Mouse (Mus musculus) left cerebral cortex, postnatal 4 days (tissue): ENCODE data around the gene Slc35f6. TPM values are rescaled to one million over a fixed set of nuclear protein-coding genes. Genes with fewer than 3 reads are reported as not detected.
"Not testable (repeated sequence)": the region's sequence is repeated elsewhere in the genome, so short reads cannot be mapped to it uniquely, and the experiment has no call there.

ENCODE experiments used
- DNase-seq: peaks from one replicate; pipeline ENCODE4 v3.0.0-alpha.2; 2022
- intact Hi-C: fragments of 180-260 bp; cut with DNase I; formaldehyde crosslinking; loops from one replicate; pipeline ENCODE4 v1.15.1; 2025
- total RNA-seq, 2 experiments: library from RNA; stranded (reverse); gene quantifications; 2 replicates each; pipeline ENCODE4 v1.2.3; 2021

Slc35f6 gene
- total RNA-seq, 2 experiments from 2014 or later = 23.3 to 27.9 TPM

DNA sequence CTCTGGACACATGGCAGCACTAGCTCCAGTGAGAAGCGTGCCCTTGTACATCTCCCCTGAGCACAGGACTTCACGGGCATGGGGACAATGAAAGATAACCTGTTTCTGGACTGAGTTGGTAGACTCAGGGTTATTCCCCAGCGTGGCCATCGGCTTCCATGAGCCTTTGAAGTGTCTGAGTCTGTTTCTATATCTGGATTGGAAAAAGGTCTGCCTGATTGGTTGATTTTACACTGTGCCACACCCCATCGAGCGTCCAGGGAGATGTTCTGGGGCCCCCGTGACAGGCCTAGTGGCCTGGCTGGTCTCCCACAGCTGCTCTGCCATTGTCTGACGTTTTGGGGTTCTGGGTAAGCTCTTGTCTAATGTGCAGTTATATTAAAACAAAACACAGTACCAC, 7.3 kb downstream of the Slc35f6 start:
- intact Hi-C loops = no loop called here
- no peak for DNase-seq

DNA sequence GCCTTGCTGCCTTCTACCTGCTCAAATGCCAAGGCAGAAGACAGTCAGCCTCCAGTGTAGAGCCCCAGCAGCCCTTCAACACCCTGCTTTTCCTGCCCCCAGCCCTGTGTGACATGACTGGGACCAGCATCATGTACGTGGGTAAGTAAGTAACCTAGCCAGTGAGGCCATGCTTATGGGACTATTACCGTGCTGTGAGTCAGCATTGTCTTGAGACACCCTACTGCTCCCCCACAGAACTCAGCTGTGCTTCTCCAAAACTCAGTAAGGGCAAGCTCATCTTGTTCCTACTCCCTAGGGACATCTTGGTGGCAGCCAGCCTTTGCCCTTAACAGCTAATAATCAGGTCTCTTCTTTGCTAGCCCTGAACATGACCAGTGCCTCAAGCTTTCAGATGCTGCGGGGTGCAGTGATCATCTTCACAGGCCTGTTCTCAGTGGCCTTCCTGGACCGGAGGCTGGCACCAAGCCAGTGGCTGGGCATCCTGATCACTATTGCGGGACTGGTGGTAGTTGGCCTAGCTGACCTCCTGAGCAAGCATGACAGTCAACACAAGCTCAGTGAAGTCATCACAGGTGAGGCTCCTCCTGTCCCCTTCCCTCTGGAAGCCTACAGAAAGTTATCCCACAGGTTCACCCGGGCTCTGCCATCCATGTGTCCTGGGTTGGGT, 7.9 kb downstream of the Slc35f6 start:
- intact Hi-C loops = no loop called here
- no peak for DNase-seq

DNA sequence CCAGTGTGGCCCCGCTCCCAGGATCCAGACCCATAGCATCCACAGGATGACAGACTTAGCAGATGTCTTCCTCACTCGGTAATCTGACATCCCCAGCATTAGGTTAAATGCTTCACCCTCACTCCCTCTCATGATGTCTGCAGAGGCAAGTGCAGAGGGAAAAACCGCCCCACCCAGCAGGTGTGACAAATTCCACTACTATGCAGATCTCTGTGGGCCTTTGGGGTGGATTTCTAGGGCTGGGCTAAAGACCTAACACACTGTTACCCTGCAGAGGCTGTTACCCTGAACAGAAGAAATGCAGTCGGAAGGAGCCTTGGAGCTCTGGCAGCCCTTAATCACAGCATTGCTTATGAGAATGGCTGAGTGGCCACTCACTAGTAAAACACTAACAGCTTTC, 11.3 kb downstream of the Slc35f6 start:
- intact Hi-C loops = no loop called here

DNA sequence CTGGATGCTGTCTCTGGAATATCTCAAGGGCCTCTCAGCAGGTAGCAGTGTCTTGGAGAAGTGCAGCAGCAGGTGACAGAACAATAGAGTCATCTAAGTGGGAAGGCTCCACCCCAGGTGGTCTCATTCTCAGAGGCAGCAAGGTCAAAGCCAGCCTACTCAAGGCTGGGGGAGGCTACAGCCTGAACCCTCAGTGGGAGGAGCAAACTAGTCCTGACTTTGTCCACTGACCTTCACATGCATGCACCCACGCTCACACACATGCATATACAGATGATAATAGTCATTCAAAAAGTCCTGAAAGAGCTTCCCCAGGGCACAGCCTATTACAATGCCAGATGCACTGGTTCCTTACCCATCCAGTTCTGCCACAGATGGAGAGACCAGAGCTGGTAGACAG, 12.5 kb downstream of the Slc35f6 start:
- no peak for DNase-seq
- intact Hi-C loops = no loop called here

More for the DNA sequence above, 11.3 kb downstream of the Slc35f6 start:
- no peak for DNase-seq

DNA sequence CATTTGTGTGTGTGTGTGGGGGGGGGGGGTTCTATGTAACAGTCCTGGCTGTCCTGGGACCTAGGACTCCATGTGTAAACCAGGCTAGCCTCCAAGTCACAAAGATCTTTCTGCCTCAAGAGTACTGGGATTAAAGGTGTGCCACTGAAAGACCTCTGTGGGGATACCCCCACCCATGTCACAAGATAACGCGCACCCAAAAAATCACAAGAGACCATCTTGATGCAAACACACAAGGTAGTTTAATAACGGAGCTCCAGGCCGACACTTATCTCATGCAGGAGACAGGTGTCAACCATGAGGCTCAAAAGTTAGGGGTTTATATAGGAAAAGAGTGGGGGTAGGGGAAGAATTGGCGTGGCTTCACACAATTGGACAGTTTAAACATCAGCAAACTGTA, 13.1 kb downstream of the Slc35f6 start:
- DNase-seq = no peak
- intact Hi-C loops = no loop called here

- intact Hi-C loops = no loop called here
- DNase-seq = no peak
Measured at GRCm38 (mm10) chr5:30665360-30665759, 17.6 kb downstream of the Slc35f6 start.

- intact Hi-C loops = no loop called here
- DNase-seq = no peak
Measured at GRCm38 (mm10) chr5:30665968-30666367, 18.2 kb downstream of the Slc35f6 start.

DNA sequence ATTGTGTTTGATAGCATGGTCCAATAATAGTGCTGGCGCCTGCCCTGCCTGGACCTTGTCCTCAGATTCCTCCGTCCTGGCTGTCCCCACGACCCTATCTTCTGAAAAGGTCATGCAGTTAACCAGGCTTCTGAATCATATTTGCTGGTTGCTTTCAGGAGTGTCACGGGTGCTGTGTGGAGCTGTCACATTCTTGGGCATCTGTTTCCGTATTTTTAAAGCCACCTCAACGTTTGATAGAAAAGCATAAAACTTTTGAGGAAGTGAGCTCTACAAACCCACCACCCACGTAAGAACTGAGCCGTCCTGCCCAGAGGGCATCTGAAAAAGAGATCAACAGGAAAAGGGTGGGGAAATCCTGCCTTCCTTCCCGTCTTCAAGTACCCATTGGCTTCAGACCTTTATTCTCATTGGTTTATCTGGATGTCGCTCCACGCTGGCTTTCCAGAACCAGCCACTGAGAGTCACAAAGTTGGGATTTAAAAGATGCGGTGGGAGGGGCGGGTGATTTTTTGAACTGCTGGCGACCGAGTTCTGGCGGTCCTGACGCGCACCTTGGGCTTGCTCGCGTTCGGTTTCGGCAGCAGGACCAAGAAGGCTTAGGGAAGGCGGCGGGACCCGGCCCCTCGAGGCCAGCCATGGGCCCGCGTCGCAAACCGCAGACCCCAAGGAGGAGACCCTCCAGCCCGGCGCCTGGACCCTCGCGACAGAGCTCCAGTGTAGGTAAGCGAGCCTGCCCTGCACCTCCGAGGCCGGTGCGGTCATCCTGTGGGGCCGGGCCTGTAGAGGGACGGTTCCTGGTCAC, 18.9 kb downstream of the Slc35f6 start, which contains the start of gene Cenpa:
Cenpa (plus strand) TSS at position 387 of the 805 bp plus-strand sequence.
- DNase-seq = peak; percentile 86
- intact Hi-C loops = no loop called here

- intact Hi-C loops = no loop called here
- no peak for DNase-seq
Measured at GRCm38 (mm10) chr5:30667215-30667614, 19.5 kb downstream of the Slc35f6 start.

DNA sequence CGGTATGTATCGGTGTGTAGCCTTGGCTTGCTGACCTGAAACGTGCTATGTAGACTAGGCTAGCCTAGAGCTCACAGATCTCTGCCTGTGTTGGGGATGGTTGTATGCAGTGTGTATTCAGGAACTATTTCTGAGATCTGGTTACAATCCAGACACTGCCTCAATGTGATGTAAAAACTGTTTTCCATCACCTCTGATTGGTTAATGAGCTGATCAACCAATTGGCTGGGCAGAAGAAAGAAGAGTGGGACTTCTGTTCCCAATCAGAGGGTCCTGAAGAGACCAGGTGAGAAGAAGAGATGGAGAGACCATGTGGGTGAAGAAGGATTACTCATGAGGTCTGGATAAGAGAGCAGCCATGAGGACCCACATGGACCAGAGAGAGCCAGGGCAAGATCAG, 20.0 kb downstream of the Slc35f6 start:
- no peak for DNase-seq
- intact Hi-C loops = no loop called here

- intact Hi-C loops = no loop called here
- DNase-seq = no peak
Measured at GRCm38 (mm10) chr5:30668637-30669495, 21.1 kb downstream of the Slc35f6 start.

DNA sequence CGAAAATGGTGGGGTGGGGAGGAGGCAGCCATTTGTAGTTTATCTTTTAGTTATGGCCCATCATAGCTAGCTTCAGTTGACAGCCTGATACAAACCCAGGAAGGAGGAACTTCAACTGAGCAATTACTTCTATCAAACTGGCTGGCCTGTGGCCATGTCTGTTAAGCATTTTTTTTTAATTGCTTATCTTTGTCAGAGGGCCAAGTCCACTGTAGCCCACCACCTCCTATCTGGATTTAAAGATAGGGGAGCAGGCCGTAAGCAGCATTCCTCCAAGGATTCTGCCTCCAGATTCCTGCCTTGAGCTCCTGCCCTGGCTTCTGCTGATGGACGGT, 21.7 kb downstream of the Slc35f6 start:
- intact Hi-C loops = no loop called here
- no peak for DNase-seq

- intact Hi-C loops = no loop called here
- no peak for DNase-seq
Measured at GRCm38 (mm10) chr5:30670091-30670490, 22.4 kb downstream of the Slc35f6 start.

GRCm38 (mm10) chr5:30674001-30674400, 26.3 kb downstream of the Slc35f6 start:
- intact Hi-C loops = no loop called here
- DNase-seq = no peak

DNA sequence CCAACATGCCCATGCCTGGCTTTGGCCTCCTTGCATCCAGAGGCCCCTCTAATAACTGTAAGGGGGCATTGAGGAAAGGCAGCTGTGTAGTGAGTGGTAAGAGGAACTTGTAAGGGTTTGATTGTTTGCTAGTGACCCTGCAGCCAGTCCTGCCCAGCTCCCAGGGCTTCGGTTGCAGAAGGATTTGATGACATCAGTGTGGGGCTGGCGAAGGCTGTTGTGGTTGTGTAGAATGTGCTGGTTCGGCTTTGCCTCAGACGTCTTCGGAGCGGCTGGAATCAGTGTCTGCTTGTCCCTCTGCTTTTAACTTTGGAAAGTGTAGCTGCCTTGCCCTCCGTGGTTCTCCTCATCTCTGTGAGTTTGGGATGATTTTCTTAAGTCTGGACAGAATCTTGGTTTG, 29.1 kb downstream of the Slc35f6 start:
- intact Hi-C loops = no loop called here
- no peak for DNase-seq

DNA sequence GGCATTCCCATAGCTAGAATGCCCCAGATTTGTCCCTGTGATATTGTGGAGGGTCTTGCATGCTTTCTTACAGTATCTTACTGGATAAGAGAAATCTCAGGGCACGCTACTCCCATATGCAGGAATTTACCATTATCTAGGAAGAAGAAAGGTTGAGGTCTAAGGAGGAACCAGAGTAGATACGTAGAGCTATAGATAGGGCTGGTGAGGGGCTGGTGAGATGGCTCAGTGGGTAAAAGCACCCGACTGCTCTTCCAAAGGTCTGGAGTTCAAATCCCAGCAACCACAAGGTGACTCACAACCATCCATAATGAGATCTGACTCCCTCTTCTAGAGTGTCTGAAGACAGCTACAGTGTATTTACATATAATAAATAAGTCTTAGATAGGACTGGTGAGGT, 30.3 kb downstream of the Slc35f6 start:
- DNase-seq, intact Hi-C loops: not testable (repeated sequence)

- intact Hi-C loops = no loop called here
- DNase-seq = no peak
Measured at GRCm38 (mm10) chr5:30678722-30679296, 31.1 kb downstream of the Slc35f6 start.

DNA sequence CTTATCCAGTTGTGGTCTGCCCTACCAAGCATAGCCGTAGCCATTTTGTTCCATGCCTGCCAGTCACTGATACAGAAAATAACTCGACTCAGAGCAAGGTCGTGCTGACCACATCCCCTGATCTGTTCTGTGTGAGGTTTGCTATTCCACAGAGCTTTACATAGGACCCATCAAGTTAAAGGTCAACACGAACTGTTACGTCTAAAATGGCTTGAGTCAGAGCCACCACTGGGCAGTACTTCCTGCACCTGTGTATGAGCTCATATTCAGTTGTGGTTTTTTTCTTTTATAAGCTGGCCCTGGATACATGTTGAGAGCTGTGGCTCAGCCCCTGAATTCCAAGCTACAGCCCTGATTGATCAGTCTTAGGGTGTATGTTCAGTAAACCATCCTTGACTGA, 31.9 kb downstream of the Slc35f6 start:
- intact Hi-C loops = no loop called here

GRCm38 (mm10) chr5:30681970-30682369, 34.2 kb downstream of the Slc35f6 start:
- DNase-seq = no peak
- intact Hi-C loops = no loop called here

More for the DNA sequence above, 31.9 kb downstream of the Slc35f6 start:
- DNase-seq = no peak

DNA sequence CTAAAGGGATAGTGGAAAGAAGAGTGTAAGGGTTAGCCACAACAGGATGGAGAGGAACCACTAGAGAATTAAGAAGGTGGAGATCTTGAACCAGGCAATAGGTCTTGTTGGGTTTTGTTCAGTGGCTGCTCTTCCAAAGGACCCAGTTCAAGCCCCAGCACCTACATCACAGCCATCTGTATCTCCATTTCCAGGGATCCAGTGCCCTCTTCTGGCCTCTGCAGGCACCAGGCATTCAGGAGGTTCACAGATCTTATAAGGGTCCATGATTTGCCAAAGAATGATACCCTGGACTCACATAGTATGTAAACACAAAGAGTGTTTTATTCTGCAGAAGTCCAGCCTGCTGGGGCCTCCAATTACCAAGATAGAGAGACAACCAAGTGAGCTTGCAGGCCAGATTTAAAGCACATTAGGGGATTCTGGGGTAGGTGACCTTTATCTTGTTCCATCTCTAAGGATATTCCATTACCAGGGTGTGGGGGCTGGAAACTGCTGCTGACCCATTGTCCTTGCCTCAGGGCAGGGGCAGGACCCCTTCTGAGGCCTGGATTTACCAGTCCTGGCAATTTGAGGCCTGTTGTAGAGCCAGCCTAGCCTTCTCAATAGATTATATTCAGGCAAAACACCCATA, 35.4 kb downstream of the Slc35f6 start:
- intact Hi-C loops = no loop called here

DNA sequence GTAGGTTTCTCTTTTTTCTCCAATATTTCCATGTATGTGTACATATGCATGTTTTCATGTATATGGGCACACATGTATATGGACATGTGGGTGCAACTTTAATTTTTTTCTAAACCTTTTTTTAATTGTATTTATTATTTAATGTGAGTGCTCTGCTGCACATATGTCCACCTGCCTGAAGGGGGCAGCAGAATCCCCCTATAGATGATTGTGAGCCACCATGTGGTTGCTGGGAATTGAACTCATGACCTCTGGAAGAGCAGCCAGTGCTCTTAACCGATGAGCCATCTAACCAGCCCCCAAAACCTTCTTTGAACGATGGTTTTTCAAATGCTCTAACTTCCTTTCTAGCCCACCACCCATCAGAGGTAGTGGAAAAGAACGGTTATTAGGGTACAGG, 36.3 kb downstream of the Slc35f6 start:
- intact Hi-C loops = no loop called here
- no peak for DNase-seq

More for the DNA sequence above, 35.4 kb downstream of the Slc35f6 start:
- DNase-seq = no peak
